Mouse (Mus musculus) liver, embryonic 16.5 days (tissue): ENCODE measurements at regions not wholly inside any gene's neighbourhood (a gene's known extent, or its start where the extent isn't known, plus 50 kb on each side); places are given as distances from the start of the nearest gene placed in this dataset.
"Not testable (repeated sequence)": the region's sequence is repeated elsewhere in the genome, so short reads cannot be mapped to it uniquely, and the experiment has no call there.

Experiments
- ATAC-seq: fragments of 200-750 bp; cut with Nextera tagmentation; 2 replicates; pipeline ENCODE4 v1.8.0; 2017; ENCODE audit warnings: low read depth, mild to moderate bottlenecking, moderate number of reproducible peaks, moderate library complexity
- H3K27ac ChIP-seq: fragments of 300-500 bp; sonication (generic); 2 replicates; pipeline ENCODE4 v1.5.1; 2014; ENCODE audit warnings: mild to moderate bottlenecking, low read length
- H3K27me3 ChIP-seq: fragments of 300-500 bp; sonication (generic); 2 replicates; pipeline ENCODE4 v1.6.1; 2014; ENCODE audit warnings: low read depth, low read length, mixed read lengths; ENCODE audit not compliant: control insufficient read depth, insufficient read depth
- H3K36me3 ChIP-seq: fragments of 300-500 bp; sonication (generic); 2 replicates; pipeline ENCODE4 v1.6.1; 2014; ENCODE audit warnings: mild to moderate bottlenecking; ENCODE audit not compliant: control insufficient read depth, insufficient read depth
- H3K4me1 ChIP-seq: fragments of 300-500 bp; sonication (generic); 2 replicates; pipeline ENCODE4 v1.6.1; 2014; ENCODE audit warnings: low read depth, low read length, mixed read lengths; ENCODE audit not compliant: control insufficient read depth
- H3K4me2 ChIP-seq: fragments of 300-500 bp; sonication (generic); 2 replicates; pipeline ENCODE4 v1.6.1; 2014; ENCODE audit warnings: low read depth, low read length, mixed read lengths
- H3K4me3 ChIP-seq: fragments of 300-500 bp; sonication (generic); 2 replicates; pipeline ENCODE4 v1.5.1; 2014; ENCODE audit warnings: low read depth, mild to moderate bottlenecking, low read length
- H3K9ac ChIP-seq: fragments of 300-500 bp; sonication (generic); 2 replicates; pipeline ENCODE4 v1.6.1; 2014; ENCODE audit warnings: low read depth, low read length
- H3K9me3 ChIP-seq: fragments of 300-500 bp; sonication (generic); replicated peaks from 2 replicates; pipeline ENCODE4 v1.6.1; 2016; ENCODE audit warnings: low read length; ENCODE audit not compliant: control insufficient read depth
- WGBS: fragments of 180-500 bp; shearing (Covaris S2); extraction: QIAGEN DNeasy Blood & Tissue Kit; methylation state at CpG from one replicate; pipeline ENCODE4 v1.1.7; 2014; ENCODE audit not compliant: insufficient replicate concordance; 5-methylcytosine and 5-hydroxymethylcytosine counted together

- WGBS, result 58% methylated on average over 2 of the region's 2 CpGs
- ATAC-seq, result no peak
- Histone ChIP-seq H3K4me3 (no peak overlapping the region), H3K27me3 (no peaks in the 10 kb centered on the region), H3K9ac (no peak overlapping the region), H3K4me2 (no peak overlapping the region), H3K9me3 (no peaks in the 10 kb centered on the region), H3K36me3 (no peaks in the 10 kb centered on the region), H3K4me1 (no peaks in the 10 kb centered on the region), H3K27ac (no peak overlapping the region)
These were observed 83.2 kb downstream of the Cxcr4 start for GRCm38 (mm10) chr1:128508816-128509461.

GRCm38 (mm10) chr1:128506551-128507313, 85.4 kb downstream of the Cxcr4 start:
- 14% methylated on average over 4 of the region's 4 CpGs for WGBS
- ATAC-seq, result no peak
- H3K27me3 ChIP-seq, result no peaks in the 10 kb centered on the region
- H3K27ac ChIP-seq, result no peak overlapping the region
- H3K4me1 ChIP-seq, result no peaks in the 10 kb centered on the region
- H3K4me2 ChIP-seq, result no peak overlapping the region
- H3K4me3 ChIP-seq, result no peak overlapping the region
- H3K9ac ChIP-seq, result no peak overlapping the region
- H3K36me3 ChIP-seq, result no peaks in the 10 kb centered on the region
- H3K9me3 ChIP-seq, result no peaks in the 10 kb centered on the region

- no peak for ATAC-seq
These were observed 87.2 kb upstream of the Dars start for GRCm38 (mm10) chr1:128504371-128504770.

GRCm38 (mm10) chr1:128498042-128498772, 81.0 kb upstream of the Dars start:
- 62% methylated on average over 9 of the region's 9 CpGs for WGBS
- no peak for ATAC-seq

More at GRCm38 (mm10) chr1:128504371-128504770, 87.2 kb upstream of the Dars start:
- H3K4me3 ChIP-seq, result no peak overlapping the region
- H3K27ac ChIP-seq, result no peak overlapping the region
- no peak overlapping the region for H3K4me2 ChIP-seq
- H3K9ac ChIP-seq, result no peak overlapping the region
- H3K4me1 ChIP-seq, result no peaks in the 10 kb centered on the region
- 65% methylated on average over 4 of the region's 4 CpGs for whole genome bisulfite sequencing
- no peaks in the 10 kb centered on the region for H3K27me3 ChIP-seq
- no peaks in the 10 kb centered on the region for H3K36me3 ChIP-seq
- H3K9me3 ChIP-seq, result no peaks in the 10 kb centered on the region

GRCm38 (mm10) chr1:128492251-128492650, 75.1 kb upstream of the Dars start:
- no peaks in the 10 kb centered on the region for H3K27me3 ChIP-seq
- H3K4me2 ChIP-seq, result no peak overlapping the region
- H3K36me3 ChIP-seq, result no peaks in the 10 kb centered on the region
- no peaks in the 10 kb centered on the region for H3K9me3 ChIP-seq
- no peak overlapping the region for H3K9ac ChIP-seq
- H3K27ac ChIP-seq, result no peak overlapping the region
- ATAC-seq, result no peak
- no peak overlapping the region for H3K4me3 ChIP-seq
- H3K4me1 ChIP-seq, result no peaks in the 10 kb centered on the region
- 74% methylated on average over 2 of the region's 2 CpGs for WGBS

More at GRCm38 (mm10) chr1:128498042-128498772, 81.0 kb upstream of the Dars start:
- Histone ChIP-seq H3K4me1 (no peaks in the 10 kb centered on the region), H3K4me2 (no peak overlapping the region), H3K27ac (no peak overlapping the region), H3K27me3 (no peaks in the 10 kb centered on the region), H3K36me3 (no peaks in the 10 kb centered on the region), H3K9ac (no peak overlapping the region), H3K9me3 (no peaks in the 10 kb centered on the region), H3K4me3 (no peak overlapping the region)

GRCm38 (mm10) chr1:128487181-128487580, 70.0 kb upstream of the Dars start:
- H3K36me3 ChIP-seq, H3K27me3 ChIP-seq, H3K9ac ChIP-seq, ATAC-seq, H3K4me1 ChIP-seq, H3K4me2 ChIP-seq, H3K27ac ChIP-seq, H3K9me3 ChIP-seq, H3K4me3 ChIP-seq: not testable (repeated sequence)
- WGBS, result 34% methylated on average over 3 of the region's 4 CpGs

GRCm38 (mm10) chr1:128478376-128478775, 61.2 kb upstream of the Dars start:
- no peak for ATAC-seq
- H3K4me1 ChIP-seq, result no peaks in the 10 kb centered on the region
- H3K4me2 ChIP-seq, result no peak overlapping the region
- H3K4me3 ChIP-seq, result no peak overlapping the region
- H3K9ac ChIP-seq, result no peak overlapping the region
- H3K9me3 ChIP-seq, result no peaks in the 10 kb centered on the region
- no peaks in the 10 kb centered on the region for H3K27me3 ChIP-seq
- 56% methylated on average over 6 of the region's 6 CpGs for WGBS
- no peak overlapping the region for H3K27ac ChIP-seq
- no peaks in the 10 kb centered on the region for H3K36me3 ChIP-seq

- H3K4me2 ChIP-seq, result no peak overlapping the region
- 50% methylated on average over 2 of the region's 2 CpGs for WGBS
- H3K9me3 ChIP-seq, result no peaks in the 10 kb centered on the region
- no peak overlapping the region for H3K4me3 ChIP-seq
- no peak for ATAC-seq
- no peak overlapping the region for H3K27ac ChIP-seq
- no peaks in the 10 kb centered on the region for H3K36me3 ChIP-seq
- peaks cover 3% of the 10 kb centered on the region; the same call in 1 of the 2 replicates for H3K27me3 ChIP-seq
- H3K4me1 ChIP-seq, result no peaks in the 10 kb centered on the region
- no peak overlapping the region for H3K9ac ChIP-seq
These were observed 60.5 kb upstream of the Dars start for GRCm38 (mm10) chr1:128477653-128478052.
